Mouse (Mus musculus) kidney, postnatal 10 days (tissue): ENCODE data around the gene Crisp2.
"Not testable (repeated sequence)": the region's sequence is repeated elsewhere in the genome, so short reads cannot be mapped to it uniquely, and the experiment has no call there.

ENCODE experiments used
- DNase-seq: peaks from one replicate; pipeline ENCODE4 v3.0.0; 2021; ENCODE audit warnings: mixed read lengths

Gene Crisp2

GRCm38 (mm10) chr17:40806953-40807572 is at the start of gene Crisp2:
Gene Crisp2 (minus strand): TSS chr17:40807003.
- no peak for DNase-seq

DNA sequence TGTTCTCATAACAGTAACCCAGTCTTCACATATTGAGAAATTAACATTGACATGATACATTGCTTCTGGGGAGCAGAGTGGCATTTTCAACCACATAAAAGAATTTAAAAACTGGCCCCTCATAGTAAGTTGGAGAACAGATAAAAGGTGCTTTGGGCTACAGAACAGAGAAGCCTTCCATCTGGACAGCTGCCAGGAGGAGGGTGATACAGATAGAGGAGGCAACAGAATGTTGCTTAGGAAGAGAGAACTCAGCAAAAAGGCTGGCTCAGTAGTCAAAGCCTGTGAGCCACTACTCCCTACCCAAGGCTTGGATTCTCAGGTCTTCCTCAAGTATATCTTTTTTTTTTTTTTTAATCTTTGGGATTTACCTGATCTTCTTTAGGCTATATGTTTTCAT is 48.3 kb upstream of the Crisp2 start:
- peak; percentile 13 for DNase-seq

GRCm38 (mm10) chr17:40837308-40837707 is 30.5 kb upstream of the Crisp2 start:
- DNase-seq = peak; percentile 24

DNA sequence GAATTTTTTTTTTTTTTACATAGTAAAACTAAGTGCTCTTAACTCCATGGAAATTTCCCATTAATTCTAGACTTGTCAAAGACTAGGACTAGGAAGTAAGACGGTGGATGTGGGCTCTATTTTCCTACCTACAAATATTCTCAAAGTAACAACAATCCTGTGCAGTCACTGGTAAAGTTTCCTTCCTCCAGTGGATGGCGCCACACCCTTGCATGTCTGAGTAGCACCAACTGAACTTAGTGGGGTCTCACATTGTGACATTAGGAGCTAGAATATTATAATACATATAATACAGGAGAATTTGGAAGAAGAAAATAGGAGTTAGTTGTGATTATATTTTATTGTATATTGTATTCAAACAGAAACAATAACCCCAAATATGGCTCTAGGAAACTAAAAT is 25.1 kb upstream of the Crisp2 start:
- no peak for DNase-seq

DNA sequence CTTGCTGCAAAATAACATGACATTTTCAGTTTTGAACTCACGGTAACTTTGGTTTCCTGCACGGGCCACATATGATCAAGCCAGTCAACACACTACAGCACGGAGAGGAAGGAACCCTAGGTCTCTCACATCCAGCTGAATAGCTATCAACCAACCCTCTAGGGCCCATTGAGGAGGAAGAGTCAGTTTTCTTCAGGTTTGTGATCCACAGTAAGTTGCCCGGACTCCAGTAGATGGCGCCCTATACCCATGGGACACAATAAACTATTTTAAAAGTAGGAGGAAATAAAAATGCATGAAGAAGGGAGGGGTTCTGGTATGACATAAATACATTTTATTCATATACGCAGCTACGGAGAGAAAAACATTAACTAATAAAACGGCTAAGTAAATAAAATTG is 17.7 kb upstream of the Crisp2 start:
- DNase-seq = peak; percentile 61

GRCm38 (mm10) chr17:40823817-40824216 is 17.0 kb upstream of the Crisp2 start:
- DNase-seq = peak; percentile 6

- no peak for DNase-seq
Measured at GRCm38 (mm10) chr17:40821477-40821876, 14.7 kb upstream of the Crisp2 start.

GRCm38 (mm10) chr17:40817340-40817943 is 10.6 kb upstream of the Crisp2 start:
- no peak for DNase-seq

- no peak for DNase-seq
Measured at GRCm38 (mm10) chr17:40812259-40812658, 5.5 kb upstream of the Crisp2 start.

DNA sequence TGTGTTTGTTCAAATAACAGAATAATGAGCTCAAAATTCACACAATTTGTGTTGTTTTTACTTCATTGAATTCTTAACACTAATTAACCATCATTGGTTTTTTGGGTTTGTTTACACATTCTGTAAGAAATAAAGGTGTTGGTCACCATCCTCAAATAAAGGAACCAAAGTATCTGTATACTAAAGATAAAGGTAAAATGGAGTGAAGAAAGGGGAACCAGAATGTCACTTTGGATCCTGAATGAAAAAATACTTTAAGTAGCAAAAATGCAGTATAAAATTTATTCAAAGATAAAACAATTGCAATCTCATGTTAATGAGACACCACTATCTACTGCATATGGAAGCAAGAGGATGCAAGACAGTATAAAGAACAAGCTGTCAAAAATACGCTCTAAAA is 4.8 kb upstream of the Crisp2 start:
- DNase-seq = no peak

GRCm38 (mm10) chr17:40810934-40811333 is 4.1 kb upstream of the Crisp2 start, which contains the start of gene Rhag:
Gene Rhag (plus strand): TSS chr17:40811126.
- no peak for DNase-seq

DNA sequence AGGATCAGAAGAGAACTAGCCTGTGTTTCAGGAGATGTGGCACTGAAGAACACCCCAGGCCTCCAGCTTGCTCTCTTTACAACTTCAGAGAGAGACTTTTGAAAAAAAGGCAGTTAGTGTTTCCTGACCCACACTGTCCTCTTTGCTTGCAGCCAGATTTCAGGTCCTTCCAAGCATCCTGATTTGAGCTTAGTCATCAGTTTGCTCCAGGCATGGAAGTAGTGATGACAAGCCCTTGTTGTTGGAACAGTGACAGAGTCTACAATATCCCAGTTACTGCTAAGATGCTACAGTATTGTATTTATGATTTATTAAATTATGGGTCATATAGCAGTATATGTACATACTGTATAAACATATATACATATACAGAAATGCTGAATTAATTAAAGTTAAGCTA is 1.3 kb upstream of the Crisp2 start:
- DNase-seq = no peak

DNA sequence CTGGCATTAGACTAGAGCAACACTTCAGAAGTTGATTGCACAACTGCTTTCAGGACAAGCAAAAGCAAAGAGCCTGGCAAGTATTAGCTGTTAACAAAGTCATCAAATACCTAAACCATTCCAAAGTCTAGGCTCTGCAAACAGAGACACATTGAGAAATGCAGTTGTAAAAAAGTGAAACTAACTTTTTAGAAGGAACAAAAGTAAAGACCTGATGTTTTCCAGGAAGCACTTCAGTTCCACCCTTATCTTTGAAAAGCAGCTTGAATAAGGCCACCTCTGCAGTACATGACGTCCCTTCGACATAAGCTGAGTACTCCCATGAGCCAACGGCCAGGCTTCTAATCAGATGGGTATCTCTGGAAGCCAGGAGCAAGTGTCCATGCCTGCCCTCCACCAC is 253 bp downstream of the Crisp2 start:
- DNase-seq = no peak

GRCm38 (mm10) chr17:40802707-40803340 is 4.0 kb downstream of the Crisp2 start:
- no peak for DNase-seq

- DNase-seq = peak; percentile 7
Measured at GRCm38 (mm10) chr17:40793921-40794854, 12.6 kb downstream of the Crisp2 start.

- DNase-seq = no peak
Measured at GRCm38 (mm10) chr17:40789877-40790276, 16.9 kb downstream of the Crisp2 start.

- DNase-seq = no peak
Measured at GRCm38 (mm10) chr17:40767120-40767519, 39.7 kb downstream of the Crisp2 start.

- no peak for DNase-seq
Measured at GRCm38 (mm10) chr17:40763662-40764061, 43.1 kb downstream of the Crisp2 start.

DNA sequence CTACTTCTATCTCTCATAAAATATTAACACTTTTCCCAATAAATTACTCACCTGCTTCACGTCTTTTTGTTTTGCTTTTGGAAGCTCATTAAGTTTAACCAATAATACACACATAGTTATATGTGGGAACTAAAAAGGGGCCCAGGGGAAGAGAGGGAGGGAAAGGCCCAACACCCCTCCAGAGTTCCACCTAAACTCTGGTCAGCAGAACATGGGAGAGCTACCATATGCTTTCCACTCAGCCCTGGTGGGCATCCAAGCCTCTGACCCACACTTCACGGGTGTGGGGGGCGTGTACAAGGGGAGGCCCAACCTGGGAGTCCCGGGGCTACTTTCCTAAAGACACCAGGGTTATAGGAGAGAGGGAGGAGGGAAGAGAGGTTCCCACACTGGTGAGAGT is 75.1 kb downstream of the Crisp2 start:
- DNase-seq = no peak

DNA sequence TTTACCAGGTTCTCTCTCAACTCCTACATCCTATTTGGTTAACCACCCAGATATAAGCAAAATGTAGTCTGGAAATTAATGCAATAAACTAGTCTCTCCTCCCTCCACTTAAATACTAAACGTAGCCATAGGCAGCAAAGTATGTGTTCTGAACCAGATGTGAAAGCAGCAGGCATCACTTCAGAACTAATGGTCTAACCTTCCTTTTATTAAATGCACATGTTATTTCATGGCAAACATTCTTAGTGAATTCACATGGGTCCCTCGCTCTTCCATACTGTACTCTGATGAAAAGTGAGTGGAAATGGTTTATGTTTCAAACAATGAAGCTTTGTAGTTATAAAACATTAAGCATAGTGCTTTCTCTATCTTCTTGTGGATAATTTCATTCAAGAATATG is 75.5 kb downstream of the Crisp2 start:
- no peak for DNase-seq

DNA sequence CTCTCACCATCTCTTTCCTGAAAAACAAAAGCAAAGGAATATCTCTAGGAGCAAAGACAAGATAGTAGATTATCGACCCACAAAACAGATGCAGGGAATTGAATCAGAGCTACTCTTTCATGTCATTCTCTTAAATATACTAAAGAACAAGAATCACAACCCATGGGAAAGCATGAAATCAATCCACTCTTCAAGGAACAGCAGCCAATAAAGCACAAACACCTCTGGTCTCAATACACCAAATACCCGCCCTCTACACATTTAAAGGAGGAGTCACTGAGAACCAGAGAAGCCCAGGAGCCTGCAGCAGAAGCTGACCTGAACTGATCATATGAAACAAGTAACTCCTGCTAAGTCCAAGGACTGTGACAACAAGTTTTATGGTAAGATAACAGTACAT is 80.0 kb downstream of the Crisp2 start, which contains the start of gene Esp1:
Gene Esp1 (plus strand): TSS at position 301 of the 400 bp plus-strand sequence.
- DNase-seq = no peak

GRCm38 (mm10) chr17:40717055-40717454 is 89.7 kb downstream of the Crisp2 start:
- not testable (repeated sequence) for DNase-seq

- DNase-seq = no peak
Measured at GRCm38 (mm10) chr17:40716273-40716672, 90.5 kb downstream of the Crisp2 start.
